Mouse (Mus musculus): ENCODE results near the gene Itpr3. TPM values are rescaled to one million over a fixed set of nuclear protein-coding genes. Genes with fewer than 3 reads are reported as not detected.

Gene Itpr3
- polyA plus RNA-seq, 1 experiment from 2014 or later, result 0.82 TPM

GRCm38 (mm10) chr17:27146323-27146923 is 89.3 kb downstream of the Itpr3 start:
- peaks cover 51% of the 10 kb centered on the region for H3K4me1 ChIP-seq
- ATAC-seq (ENCODE audit: low FRiP score), result no peak; the same call in 1 of the 2 replicates
- 0 out of 2 replicates have a peak overlapping the region, but pooled peaks have one; percentile 10 for H3K9ac ChIP-seq (replicated peaks)
- peak overlapping the region; percentile 2; the same call in 1 of the 2 replicates for H3K4me2 ChIP-seq
- 8% methylated on average over 8 of the region's 8 CpGs for WGBS
- H3K27me3 ChIP-seq (replicated peaks), result no peaks in the 10 kb centered on the region
- no peaks in the 10 kb centered on the region for H3K9me3 ChIP-seq (replicated peaks)
- no peaks in the 10 kb centered on the region for H3K36me3 ChIP-seq
- no peak overlapping the region for H3K27ac ChIP-seq (replicated peaks)
- no peak overlapping the region for H3K4me3 ChIP-seq (replicated peaks)

- Histone ChIP-seq H3K4me1 (peaks cover 40% of the 10 kb centered on the region), H3K27me3 (replicated peaks) (no peaks in the 10 kb centered on the region), H3K9me3 (replicated peaks) (no peaks in the 10 kb centered on the region), H3K9ac (replicated peaks) (no peak overlapping the region), H3K4me2 (no peak overlapping the region), H3K27ac (replicated peaks) (no peak overlapping the region), H3K36me3 (no peaks in the 10 kb centered on the region), H3K4me3 (replicated peaks) (no peak overlapping the region)
- WGBS, result 57% methylated on average over 7 of the region's 7 CpGs
- no peak for ATAC-seq (ENCODE audit: low FRiP score)
These were observed 93.8 kb downstream of the Itpr3 start for GRCm38 (mm10) chr17:27150871-27151270.

GRCm38 (mm10) chr17:27151411-27151810 is 94.3 kb downstream of the Itpr3 start:
- H3K4me2 ChIP-seq, result no peak overlapping the region
- no peak overlapping the region for H3K4me3 ChIP-seq (replicated peaks)
- no peaks in the 10 kb centered on the region for H3K27me3 ChIP-seq (replicated peaks)
- 71% methylated on average over 8 of the region's 8 CpGs for WGBS
- ATAC-seq (ENCODE audit: low FRiP score), result no peak
- peaks cover 35% of the 10 kb centered on the region for H3K4me1 ChIP-seq
- H3K27ac ChIP-seq (replicated peaks), result no peak overlapping the region
- H3K9me3 ChIP-seq (replicated peaks), result no peaks in the 10 kb centered on the region
- no peaks in the 10 kb centered on the region for H3K36me3 ChIP-seq
- no peak overlapping the region for H3K9ac ChIP-seq (replicated peaks)

GRCm38 (mm10) chr17:27152976-27153723 is 96.0 kb downstream of the Itpr3 start:
- Histone ChIP-seq H3K36me3 (no peaks in the 10 kb centered on the region), H3K9ac (replicated peaks) (no peak overlapping the region), H3K4me2 (no peak overlapping the region), H3K9me3 (replicated peaks) (no peaks in the 10 kb centered on the region), H3K27ac (replicated peaks) (0 out of 2 replicates have a peak overlapping the region, but pooled peaks have one; percentile 15), H3K4me1 (peaks cover 28% of the 10 kb centered on the region), H3K4me3 (replicated peaks) (no peak overlapping the region), H3K27me3 (replicated peaks) (no peaks in the 10 kb centered on the region)
- no peak for ATAC-seq (ENCODE audit: low FRiP score)
- 68% methylated on average over 8 of the region's 8 CpGs for WGBS

DNA sequence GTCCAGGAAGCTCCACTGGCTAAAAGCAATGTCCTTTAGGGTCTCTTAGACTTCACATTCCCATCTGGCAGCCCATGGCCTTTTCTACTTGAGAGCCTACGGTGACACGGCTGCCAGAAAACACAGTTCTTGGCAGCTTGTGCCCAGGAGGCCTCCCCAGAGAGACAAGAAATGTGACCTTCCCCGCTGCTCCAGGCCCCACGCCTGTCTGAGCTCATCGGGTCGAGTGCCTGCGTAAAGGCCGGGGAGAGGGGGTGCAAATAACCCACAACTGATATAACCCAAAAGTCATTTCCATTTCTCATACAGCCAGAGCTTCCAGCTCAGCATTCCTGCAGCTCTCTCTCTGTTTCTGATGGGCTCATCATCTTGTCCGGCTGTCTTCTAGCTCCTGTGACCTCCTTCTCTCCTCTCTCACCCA is 96.7 kb downstream of the Itpr3 start:
- WGBS, result 56% methylated on average over 9 of the region's 9 CpGs
- no peaks in the 10 kb centered on the region for H3K9me3 ChIP-seq (replicated peaks)
- no peak overlapping the region for H3K4me2 ChIP-seq
- ATAC-seq (ENCODE audit: low FRiP score), result no peak
- H3K9ac ChIP-seq (replicated peaks), result no peak overlapping the region
- H3K27ac ChIP-seq (replicated peaks), result peak overlapping the region; percentile 15; the same call in 1 of the 2 replicates
- no peaks in the 10 kb centered on the region for H3K27me3 ChIP-seq (replicated peaks)
- H3K4me3 ChIP-seq (replicated peaks), result no peak overlapping the region
- no peaks in the 10 kb centered on the region for H3K36me3 ChIP-seq
- H3K4me1 ChIP-seq, result peaks cover 22% of the 10 kb centered on the region

GRCm38 (mm10) chr17:27154256-27154655 is 97.2 kb downstream of the Itpr3 start:
- Histone ChIP-seq H3K9me3 (replicated peaks) (no peaks in the 10 kb centered on the region), H3K27ac (replicated peaks) (no peak overlapping the region; the same call in 1 of the 2 replicates), H3K27me3 (replicated peaks) (no peaks in the 10 kb centered on the region), H3K36me3 (no peaks in the 10 kb centered on the region), H3K9ac (replicated peaks) (no peak overlapping the region), H3K4me1 (peaks cover 19% of the 10 kb centered on the region), H3K4me2 (no peak overlapping the region), H3K4me3 (replicated peaks) (no peak overlapping the region)
- no peak for ATAC-seq (ENCODE audit: low FRiP score)
- WGBS, result 82% methylated on average over 14 of the region's 14 CpGs

DNA sequence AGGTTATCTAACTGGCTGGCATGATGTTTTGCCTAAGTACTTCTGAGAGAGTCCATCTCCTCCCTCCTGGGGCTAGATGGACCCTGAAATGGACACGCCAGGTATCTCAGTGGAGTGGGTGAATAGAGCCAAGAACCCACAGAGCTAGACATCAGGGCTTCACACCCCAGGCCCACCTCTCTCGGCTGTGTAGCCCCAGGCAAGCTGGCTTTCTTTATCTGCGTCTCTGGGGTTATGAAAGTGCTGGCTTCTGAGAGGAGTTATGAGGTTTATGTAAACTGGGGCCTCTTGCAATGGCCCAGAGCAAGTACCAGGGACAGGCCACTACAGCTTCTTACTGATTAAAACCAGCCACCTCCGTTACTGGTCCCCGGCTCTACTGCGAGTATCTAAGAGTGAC is 97.8 kb downstream of the Itpr3 start:
- no peak overlapping the region for H3K4me3 ChIP-seq (replicated peaks)

GRCm38 (mm10) chr17:27155752-27156151 is 98.6 kb downstream of the Itpr3 start:
- Histone ChIP-seq H3K9ac (replicated peaks) (no peak overlapping the region), H3K27ac (replicated peaks) (no peak overlapping the region), H3K4me3 (replicated peaks) (no peak overlapping the region), H3K9me3 (replicated peaks) (no peaks in the 10 kb centered on the region), H3K4me1 (peaks cover 14% of the 10 kb centered on the region), H3K27me3 (replicated peaks) (no peaks in the 10 kb centered on the region), H3K36me3 (no peaks in the 10 kb centered on the region), H3K4me2 (no peak overlapping the region)
- WGBS, result 65% methylated on average over 8 of the region's 8 CpGs
- no peak for ATAC-seq (ENCODE audit: low FRiP score)

More for the DNA sequence above, 97.8 kb downstream of the Itpr3 start:
- no peak overlapping the region for H3K4me2 ChIP-seq
- H3K9ac ChIP-seq (replicated peaks), result no peak overlapping the region
- no peaks in the 10 kb centered on the region for H3K36me3 ChIP-seq
- H3K9me3 ChIP-seq (replicated peaks), result no peaks in the 10 kb centered on the region
- H3K27ac ChIP-seq (replicated peaks), result no peak overlapping the region
- H3K27me3 ChIP-seq (replicated peaks), result no peaks in the 10 kb centered on the region
- no peak for ATAC-seq (ENCODE audit: low FRiP score)
- H3K4me1 ChIP-seq, result peaks cover 19% of the 10 kb centered on the region
- 79% methylated on average over 6 of the region's 6 CpGs for WGBS

DNA sequence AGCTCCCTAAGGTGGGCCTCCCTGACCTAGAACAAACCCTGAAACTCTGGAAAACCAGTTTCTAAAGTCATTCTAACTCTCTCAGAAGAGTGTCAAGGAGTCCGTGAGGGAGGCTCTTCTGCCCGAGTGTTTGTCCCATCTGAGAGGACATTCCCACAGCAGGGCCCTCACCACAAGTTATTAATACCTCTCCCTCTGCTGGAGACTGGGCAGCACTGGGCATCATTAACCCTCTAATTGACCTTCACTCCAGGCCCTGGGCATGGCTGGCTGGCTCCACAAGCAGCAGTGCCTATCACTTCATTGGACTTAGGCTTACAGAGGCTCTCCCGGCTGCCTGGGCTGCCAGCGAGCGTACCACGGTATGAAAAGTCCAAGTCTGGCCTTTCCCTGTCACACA is 101.3 kb downstream of the Itpr3 start:
- no peak overlapping the region for H3K4me3 ChIP-seq (replicated peaks)
- no peaks in the 10 kb centered on the region for H3K36me3 ChIP-seq
- H3K27ac ChIP-seq (replicated peaks), result no peak overlapping the region
- no peak overlapping the region for H3K9ac ChIP-seq (replicated peaks)
- peaks cover 14% of the 10 kb centered on the region for H3K4me1 ChIP-seq
- ATAC-seq (ENCODE audit: low FRiP score), result no peak
- no peaks in the 10 kb centered on the region for H3K27me3 ChIP-seq (replicated peaks)
- WGBS, result 82% methylated on average over 6 of the region's 6 CpGs
- H3K4me2 ChIP-seq, result no peak overlapping the region
- no peaks in the 10 kb centered on the region for H3K9me3 ChIP-seq (replicated peaks)

DNA sequence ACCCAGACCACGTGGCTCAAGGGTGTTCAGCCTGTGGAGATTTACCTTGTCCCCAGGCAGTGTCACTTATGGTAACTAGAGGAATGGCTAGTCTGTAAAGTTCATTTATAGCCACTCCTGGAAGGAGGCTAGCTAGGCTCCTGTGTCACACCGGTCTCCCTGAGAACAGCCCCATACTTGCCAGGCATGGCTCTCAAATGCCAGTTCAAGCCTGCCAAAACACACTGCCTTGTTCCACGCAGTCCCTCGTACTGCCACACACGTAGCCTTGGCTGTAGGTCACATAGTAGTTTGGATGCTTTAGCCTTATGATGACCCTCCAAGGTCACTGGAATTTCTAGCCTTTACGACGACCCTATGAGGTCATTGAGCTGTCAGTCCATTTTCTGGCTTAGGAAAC is 102.1 kb downstream of the Itpr3 start:
- Histone ChIP-seq H3K9ac (replicated peaks) (no peak overlapping the region), H3K36me3 (no peaks in the 10 kb centered on the region), H3K27me3 (replicated peaks) (no peaks in the 10 kb centered on the region), H3K4me1 (peaks cover 9% of the 10 kb centered on the region), H3K4me3 (replicated peaks) (no peak overlapping the region), H3K9me3 (replicated peaks) (no peaks in the 10 kb centered on the region), H3K27ac (replicated peaks) (no peak overlapping the region), H3K4me2 (no peak overlapping the region)
- no peak for ATAC-seq (ENCODE audit: low FRiP score)
- 86% methylated on average over 7 of the region's 7 CpGs for WGBS

- no peaks in the 10 kb centered on the region for H3K27me3 ChIP-seq (replicated peaks)
- no peak overlapping the region for H3K4me3 ChIP-seq (replicated peaks)
- H3K4me2 ChIP-seq, result no peak overlapping the region
- peaks cover 18% of the 10 kb centered on the region for H3K4me1 ChIP-seq
- ATAC-seq (ENCODE audit: low FRiP score), result no peak
- no peaks in the 10 kb centered on the region for H3K36me3 ChIP-seq
- no peak overlapping the region for H3K27ac ChIP-seq (replicated peaks)
- no peak overlapping the region for H3K9ac ChIP-seq (replicated peaks)
- H3K9me3 ChIP-seq (replicated peaks), result no peaks in the 10 kb centered on the region
- WGBS, result 75% methylated on average over 4 of the region's 4 CpGs
These were observed 103.8 kb downstream of the Itpr3 start for GRCm38 (mm10) chr17:27160905-27161304.

Data from neural tube, embryonic 15.5 days (tissue).